Comparison of ENCODE assay signal across 9 mouse cellular contexts in the genomic region with DNA sequence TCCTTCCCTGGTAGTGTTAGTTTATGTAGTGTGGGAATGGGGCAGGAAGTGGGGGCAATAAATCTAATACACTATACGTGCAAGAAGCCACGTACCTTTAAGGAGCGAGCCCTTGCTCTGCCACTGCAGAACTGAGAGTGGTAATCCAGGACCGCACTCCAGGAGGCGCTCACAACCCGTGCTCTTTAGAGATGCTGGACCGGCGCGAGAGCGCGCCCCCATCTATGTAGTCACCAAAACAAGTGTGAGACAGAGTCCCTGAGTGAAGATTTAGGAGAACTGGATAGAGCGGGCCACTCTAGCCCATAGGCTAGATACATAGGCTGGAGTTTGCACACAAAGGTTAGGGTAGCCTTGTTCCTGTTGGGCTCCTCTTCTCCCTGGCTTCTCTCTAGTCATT. TPM values are rescaled to one million over a fixed set of nuclear protein-coding genes. Genes with fewer than 3 reads are reported as not detected.
A peak's percentile ranks its signal among the peaks of the same experiment; 100 is the strongest.
DNase-seq lines count a peak whose midpoint lies in the region; ATAC-seq and TF ChIP-seq lines count a peak whose summit lies in the region.
"Had no signal": no experiment of that assay in that cellular context is flagged by ENCODE, and none has a peak within 500 bp of the region (broad histone marks: within the 10 kb centered on the region; RNA-seq: fewer than 3 reads in every experiment).

No protein-coding gene starts in this region.

- H3K9me3 ChIP-seq in ES-E14 (ENCODE audit: control insufficient read depth, insufficient read depth, low read depth, low read length), result no peaks in the 10 kb centered on the region
- H3K9me3 ChIP-seq in forebrain, postnatal 0 days (ENCODE audit: low read length), result no peaks in the 10 kb centered on the region
- no peaks in the 10 kb centered on the region for H3K9me3 ChIP-seq in hindbrain, embryonic 13.5 days
- H3K9me3 ChIP-seq: liver, embryonic 15.5 days had no signal

- 6% methylated on average over 12 of the region's 12 CpGs for WGBS in forebrain, postnatal 0 days
- 6% methylated on average over 12 of the region's 12 CpGs for WGBS in hindbrain, embryonic 13.5 days

- peak; percentile 65 for DNase-seq in ES-E14 (ENCODE audit: low read depth, low spot score)
- peak; percentile 61 for DNase-seq in c-Kit-positive CD71-negative TER-119-negative erythroid progenitor cells, embryonic 14.5 days (ENCODE audit: low read depth)
- peak; percentile 64 for DNase-seq in forebrain, postnatal 0 days
- peak; percentile 69 to 76 for DNase-seq in layer of hippocampus, postnatal 14 days (ENCODE audit: low spot score in 2 of 2)
- DNase-seq in lung, postnatal 4 days, result peak; percentile 86 to 89
- DNase-seq in right cerebral cortex, postnatal 25 days, result peak; percentile 76
- DNase-seq in urinary bladder, postnatal 36 days (ENCODE audit: low spot score in 2 of 2), result peak; percentile 65 to 81

- no peak overlapping the region for H3K9ac ChIP-seq in ES-E14 (ENCODE audit: insufficient read depth, low read depth, low read length, poor library complexity, severe bottlenecking)
- no peak overlapping the region for H3K9ac ChIP-seq in forebrain, postnatal 0 days
- H3K9ac ChIP-seq in hindbrain, embryonic 13.5 days, result 0 out of 2 replicates have a peak overlapping the region, but pooled peaks have one; percentile 6
- H3K9ac ChIP-seq: liver, embryonic 15.5 days had no signal

- peak; percentile 18; the same call in 1 of the 2 replicates for ATAC-seq in forebrain, postnatal 0 days
- no peak for ATAC-seq in hindbrain, embryonic 13.5 days (ENCODE audit: low FRiP score)

- in situ Hi-C loops in ES-E14 (cut with MboI; ENCODE audit: low sequenced_read_pairs in 2 of 2, unreplicated experiment in 2 of 2), result no loop called here

- H3K27ac ChIP-seq in ES-E14 (ENCODE audit: insufficient read depth, low read depth, low read length, poor library complexity, severe bottlenecking), result no peak overlapping the region
- no peak overlapping the region for H3K27ac ChIP-seq in forebrain, postnatal 0 days (ENCODE audit: low read depth, low read length)
- no peak overlapping the region for H3K27ac ChIP-seq in hindbrain, embryonic 13.5 days
- H3K27ac ChIP-seq: liver, embryonic 15.5 days had no signal

- peaks cover 2 to 6% of the 10 kb centered on the region in 2 experiments; a peak in 1 of 4 replicates for H3K4me1 ChIP-seq in ES-E14 (ENCODE audit: control insufficient read depth in 2 of 2, insufficient read depth in 2 of 2, low read length in 2 of 2, poor library complexity in 1 of 2)
- peaks cover 4% of the 10 kb centered on the region; the same call in 1 of the 2 replicates for H3K4me1 ChIP-seq in forebrain, postnatal 0 days (ENCODE audit: insufficient read depth)
- H3K4me1 ChIP-seq in hindbrain, embryonic 13.5 days (replicated peaks), result peaks cover 18% of the 10 kb centered on the region

- no peak overlapping the region for H3K4me2 ChIP-seq in forebrain, postnatal 0 days (ENCODE audit: low read depth)
- H3K4me2 ChIP-seq in hindbrain, embryonic 13.5 days, result no peak overlapping the region
- H3K4me2 ChIP-seq: liver, embryonic 15.5 days had no signal

- 0 out of 2 replicates have a peak, but pooled peaks cover 2% of the 10 kb centered on the region for H3K36me3 ChIP-seq in ES-E14 (ENCODE audit: control insufficient read depth, insufficient read depth, low read length, poor library complexity, severe bottlenecking)
- H3K36me3 ChIP-seq in forebrain, postnatal 0 days (ENCODE audit: insufficient read depth), result no peaks in the 10 kb centered on the region
- H3K36me3 ChIP-seq in hindbrain, embryonic 13.5 days, result peaks cover 5% of the 10 kb centered on the region; the same call in 1 of the 2 replicates
- H3K36me3 ChIP-seq: liver, embryonic 15.5 days had no signal

- no peaks in the 10 kb centered on the region for H3K27me3 ChIP-seq in forebrain, postnatal 0 days (ENCODE audit: insufficient read depth, low read length)
- H3K27me3 ChIP-seq in hindbrain, embryonic 13.5 days, result no peaks in the 10 kb centered on the region

- peak; percentile 72 for TF ChIP-seq CTCF in forebrain, postnatal 0 days (IDR thresholded peaks at IDR 0.05; ENCODE audit: low read depth)

- H3K4me3 ChIP-seq in ES-E14 (ENCODE audit: insufficient read depth in 1 of 2, low read depth in 1 of 2, low read length in 2 of 2, poor library complexity in 1 of 2, severe bottlenecking in 1 of 2), result no peak overlapping the region
- no peak overlapping the region for H3K4me3 ChIP-seq in forebrain, postnatal 0 days (ENCODE audit: low read depth, low read length)
- H3K4me3 ChIP-seq in hindbrain, embryonic 13.5 days, result no peak overlapping the region
- H3K4me3 ChIP-seq: liver, embryonic 15.5 days had no signal

TF ChIP-seq in ES-E14, 5 proteins besides CTCF, POLR2A, EP300 and RAD21:
- TF ChIP-seq ZC3H11A (IDR thresholded peaks at IDR 0.05; ENCODE audit: borderline replicate concordance, low read depth, low read length) (0 out of 2 replicates have a peak, but pooled peaks have one; percentile 22), HCFC1 (IDR thresholded peaks at IDR 0.05; ENCODE audit: borderline replicate concordance, insufficient read depth, low read length) (no peak)

RNA-seq across cellular contexts. Expression of a gene that starts 2.7 kb away (rescaled TPM):
- 31.6 and 35.1 TPM in 2 replicates for total RNA-seq in ES-E14 (2012; rRNA removed)
- total RNA-seq in forebrain, postnatal 0 days (2014; rRNA removed), result 167 and 189 TPM in 2 replicates
- 117 and 135 TPM in 2 replicates for polyA plus RNA-seq in forebrain, postnatal 0 days (2015; fragmentation: Nextera tagmentation; extraction: Ambion mirVana)
- polyA plus RNA-seq in hindbrain, embryonic 13.5 days (2015; fragmentation: Nextera tagmentation; extraction: Ambion mirVana), result 224 and 228 TPM in 2 replicates
- 100 to 1,000 TPM; 159 to 169 TPM for total RNA-seq in layer of hippocampus, postnatal 14 days (2021)

RNA-seq across cellular contexts. Expression of a gene that starts 11.8 kb away (rescaled TPM):
- total RNA-seq in ES-E14 (2012; rRNA removed), result 8.0 and 10.8 TPM in 2 replicates
- total RNA-seq in forebrain, postnatal 0 days (2014; rRNA removed), result 55.0 and 69.2 TPM in 2 replicates
- polyA plus RNA-seq in forebrain, postnatal 0 days (2015; fragmentation: Nextera tagmentation; extraction: Ambion mirVana), result 77.4 and 79.2 TPM in 2 replicates
- polyA plus RNA-seq in hindbrain, embryonic 13.5 days (2015; fragmentation: Nextera tagmentation; extraction: Ambion mirVana), result 68.1 and 79.0 TPM in 2 replicates
- 10 to 100 TPM; 24.5 to 25.3 TPM for total RNA-seq in layer of hippocampus, postnatal 14 days (2021)

RNA-seq across cellular contexts. Expression of a gene that starts 16.2 kb away (rescaled TPM):
- total RNA-seq in ES-E14 (2012; rRNA removed), result 192 and 230 TPM in 2 replicates
- total RNA-seq in forebrain, postnatal 0 days (2014; rRNA removed), result 106 and 147 TPM in 2 replicates
- polyA plus RNA-seq in forebrain, postnatal 0 days (2015; fragmentation: Nextera tagmentation; extraction: Ambion mirVana), result 218 and 384 TPM in 2 replicates
- 583 TPM in 2 replicates for polyA plus RNA-seq in hindbrain, embryonic 13.5 days (2015; fragmentation: Nextera tagmentation; extraction: Ambion mirVana)
- total RNA-seq in layer of hippocampus, postnatal 14 days (2021), result 100 to 1,000 TPM; 502 to 591 TPM

RNA-seq across cellular contexts. Expression of a gene that starts 28.5 kb away (rescaled TPM):
- total RNA-seq in ES-E14 (2012; rRNA removed), result 2.5 and 4.3 TPM in 2 replicates
- total RNA-seq in forebrain, postnatal 0 days (2014; rRNA removed), result 0.38 and 0.90 TPM in 2 replicates
- polyA plus RNA-seq in forebrain, postnatal 0 days (2015; fragmentation: Nextera tagmentation; extraction: Ambion mirVana), result 0.23 and 0.82 TPM in 2 replicates
- polyA plus RNA-seq in hindbrain, embryonic 13.5 days (2015; fragmentation: Nextera tagmentation; extraction: Ambion mirVana), result 0.55 and 0.83 TPM in 2 replicates
- total RNA-seq in layer of hippocampus, postnatal 14 days (2021), result under 1 TPM; 0.17 to 0.21 TPM
- polyA plus RNA-seq: liver, embryonic 15.5 days had no signal

RNA-seq across cellular contexts. Expression of a gene that starts 33.4 kb away (rescaled TPM):
- total RNA-seq in ES-E14 (2012; rRNA removed), result 2.8 and 4.0 TPM in 2 replicates
- 51.9 and 54.9 TPM in 2 replicates for total RNA-seq in forebrain, postnatal 0 days (2014; rRNA removed)
- polyA plus RNA-seq in forebrain, postnatal 0 days (2015; fragmentation: Nextera tagmentation; extraction: Ambion mirVana), result 48.8 and 56.9 TPM in 2 replicates
- 54.3 and 58.2 TPM in 2 replicates for polyA plus RNA-seq in hindbrain, embryonic 13.5 days (2015; fragmentation: Nextera tagmentation; extraction: Ambion mirVana)
- total RNA-seq in layer of hippocampus, postnatal 14 days (2021), result 10 to 100 TPM; 49.7 to 52.8 TPM
